Mouse (Mus musculus) lung, adult 2 months (tissue): Measurements from ENCODE around the gene Zic3. TPM values are rescaled to one million over a fixed set of nuclear protein-coding genes. Genes with fewer than 3 reads are reported as not detected.

Experiments
- DNase-seq: peaks from one replicate; pipeline ENCODE4 v3.0.0; 2022
- H3K4me1 ChIP-seq: fragments of 200-500 bp; 2 replicates; pipeline ENCODE4 v1.6.1; 2011; ENCODE audit warnings: low read length; ENCODE audit not compliant: control insufficient read depth, insufficient read depth
- H3K4me3 ChIP-seq: fragments of 200-500 bp; replicated peaks from 2 replicates; pipeline ENCODE3; 2011; ENCODE audit warnings: low read depth, mild to moderate bottlenecking, control low read depth, low read length; ENCODE audit errors: extremely low read depth
- CTCF ChIP-seq: fragments of 200-500 bp; IDR thresholded peaks from 2 replicates; pipeline ENCODE4 v1.5.1; 2011; ENCODE audit warnings: mild to moderate bottlenecking, low read length, control low read depth; ENCODE audit not compliant: insufficient read depth
- POLR2A ChIP-seq: fragments of 200-500 bp; IDR thresholded peaks from 2 replicates; pipeline ENCODE4 v1.6.1; 2011; ENCODE audit warnings: low read depth, mild to moderate bottlenecking, control low read depth, low read length, borderline replicate concordance; ENCODE audit errors: extremely low read depth
- WGBS: fragments of 180-500 bp; shearing (Covaris S2); methylation state at CpG from one replicate; pipeline ENCODE4 v1.1.7; 2018; 5-methylcytosine and 5-hydroxymethylcytosine counted together
- polyA plus RNA-seq: library from polyadenylated mRNA; depleted of rRNA; stranded (reverse); fragments of >200 nt; gene quantifications from 2 replicates; pipeline ENCODE4 v1.2.3, GENCODE M21; 2012; rRNA removed

The Zic3 gene
- polyA plus RNA-seq: not detected in 2 replicates

DNA sequence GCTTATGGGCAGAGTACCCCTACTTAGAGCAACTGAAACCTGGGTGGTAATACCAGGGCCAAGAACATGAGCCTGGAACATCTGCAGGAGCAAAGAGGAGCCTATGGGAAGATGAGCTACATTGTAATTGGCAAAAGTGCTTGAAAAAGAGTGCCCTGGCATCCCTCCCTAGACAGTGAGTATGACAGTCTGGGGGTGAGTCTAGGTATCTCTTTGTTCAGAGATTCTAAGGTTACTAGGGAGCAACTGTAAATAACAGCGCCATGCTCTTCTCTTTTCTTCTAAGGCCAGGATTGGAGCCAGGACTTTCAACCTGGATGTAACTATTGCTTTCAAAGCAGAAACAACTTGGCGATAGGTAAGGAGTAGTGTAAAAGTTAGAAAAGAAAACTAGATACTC, at the start of gene Zic3:
Gene Zic3 (plus strand): TSS at position 301 of the 400 bp plus-strand sequence.
- 82% methylated on average over 2 of the region's 2 CpGs for WGBS
- no peak within 1 kb of the TSS for H3K4me3 ChIP-seq
- no peaks in the 10 kb centered on the region for H3K4me1 ChIP-seq
- no peak for DNase-seq
- TF ChIP-seq POLR2A (no peak), CTCF (no peak)

- no peak overlapping the region for H3K4me3 ChIP-seq
- DNase-seq: no peak
- TF ChIP-seq CTCF (no peak), POLR2A (no peak)
- 80% methylated on average over 4 of the region's 4 CpGs for WGBS
- H3K4me1 ChIP-seq: no peaks in the 10 kb centered on the region
Measured at GRCm38 (mm10) chrX:57982351-57982750, 40.1 kb upstream of the Zic3 start.

DNA sequence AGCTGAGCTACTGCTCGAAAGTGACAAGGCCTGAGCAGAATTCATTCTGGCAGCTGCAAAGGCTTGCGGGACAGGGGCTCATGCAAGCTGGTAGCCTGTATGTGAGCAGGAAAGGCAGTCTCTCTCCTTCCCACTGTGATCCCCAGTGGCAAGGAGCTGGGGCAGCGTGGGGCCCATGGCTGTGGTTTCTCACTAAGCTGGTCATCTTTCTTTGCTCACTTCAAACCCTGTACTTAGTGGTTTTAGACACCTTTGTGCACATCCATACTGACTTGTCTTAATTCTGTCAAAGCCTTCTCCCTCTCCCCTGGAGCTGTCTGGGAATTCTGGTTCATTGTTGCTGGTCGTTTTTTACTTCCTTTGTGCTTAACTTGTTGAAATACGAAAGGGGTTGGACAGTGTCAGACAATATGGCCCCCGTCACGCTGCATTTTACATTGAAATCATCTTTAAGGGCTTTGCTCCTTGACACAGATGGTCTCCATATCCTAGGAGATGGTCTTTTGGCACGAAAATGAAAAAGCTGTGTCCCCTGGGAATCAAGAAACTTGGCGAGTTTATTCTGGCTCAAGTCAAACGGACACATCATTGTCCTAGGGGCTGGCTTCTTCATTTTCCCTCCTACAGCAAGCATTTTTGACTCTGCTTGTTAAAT, 34.9 kb upstream of the Zic3 start:
- TF ChIP-seq CTCF: no peak
- TF ChIP-seq POLR2A: no peak
- no peak for DNase-seq
- no peaks in the 10 kb centered on the region for H3K4me1 ChIP-seq
- WGBS: 64% methylated on average over 10 of the region's 10 CpGs
- no peak overlapping the region for H3K4me3 ChIP-seq

GRCm38 (mm10) chrX:58013391-58013790, 9.1 kb upstream of the Zic3 start:
- TF ChIP-seq CTCF (no peak), POLR2A (no peak)
- WGBS: 50% methylated on average over 5 of the region's 5 CpGs
- Histone ChIP-seq H3K4me3 (no peak overlapping the region), H3K4me1 (no peaks in the 10 kb centered on the region)
- DNase-seq: no peak

DNA sequence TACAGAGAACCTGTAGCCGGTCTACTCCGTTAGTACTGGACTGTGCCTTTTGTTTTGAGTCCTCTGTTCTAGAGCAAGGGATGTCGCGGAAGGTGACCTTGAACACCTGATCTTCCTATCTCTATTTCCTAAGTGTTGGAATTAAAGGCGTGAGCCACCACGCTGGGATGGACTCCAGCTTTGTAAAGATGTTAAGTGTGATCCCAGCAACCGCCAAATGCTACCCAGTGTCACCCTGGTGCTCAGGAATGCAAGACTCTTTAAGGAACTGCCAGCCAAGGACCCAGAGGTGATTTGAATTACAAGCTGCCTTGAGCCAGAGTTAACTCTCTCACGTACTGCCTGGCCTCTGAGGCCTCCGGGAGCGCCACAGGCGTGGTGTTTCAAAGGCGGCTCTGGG, 8.4 kb upstream of the Zic3 start:
- TF ChIP-seq CTCF: no peak
- TF ChIP-seq POLR2A: no peak
- no peak for DNase-seq
- Histone ChIP-seq H3K4me1 (no peaks in the 10 kb centered on the region), H3K4me3 (no peak overlapping the region)
- 26% methylated on average over 12 of the region's 12 CpGs for WGBS

DNA sequence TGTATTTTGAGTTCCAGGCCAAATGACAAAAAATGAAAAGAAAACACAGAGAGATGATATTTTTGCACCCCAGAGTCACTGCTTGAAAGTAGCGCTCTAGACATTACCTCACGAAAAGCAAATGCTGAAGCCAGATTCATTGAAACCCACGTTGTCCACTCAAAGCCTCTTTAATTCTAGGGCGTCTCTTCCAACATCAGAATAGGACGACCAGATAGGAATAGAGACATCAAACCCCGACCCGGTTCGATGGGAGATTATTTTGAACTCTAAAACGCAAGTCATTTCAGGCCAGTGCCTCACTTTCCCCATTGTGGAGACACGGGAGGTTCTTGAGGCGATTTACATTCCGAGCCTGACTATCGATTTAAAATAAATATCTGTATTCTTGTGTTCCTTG, 7.7 kb upstream of the Zic3 start:
- TF ChIP-seq CTCF (no peak), POLR2A (no peak)
- Histone ChIP-seq H3K4me3 (no peak overlapping the region), H3K4me1 (no peaks in the 10 kb centered on the region)
- WGBS: 33% methylated on average over 13 of the region's 13 CpGs
- DNase-seq: no peak

DNA sequence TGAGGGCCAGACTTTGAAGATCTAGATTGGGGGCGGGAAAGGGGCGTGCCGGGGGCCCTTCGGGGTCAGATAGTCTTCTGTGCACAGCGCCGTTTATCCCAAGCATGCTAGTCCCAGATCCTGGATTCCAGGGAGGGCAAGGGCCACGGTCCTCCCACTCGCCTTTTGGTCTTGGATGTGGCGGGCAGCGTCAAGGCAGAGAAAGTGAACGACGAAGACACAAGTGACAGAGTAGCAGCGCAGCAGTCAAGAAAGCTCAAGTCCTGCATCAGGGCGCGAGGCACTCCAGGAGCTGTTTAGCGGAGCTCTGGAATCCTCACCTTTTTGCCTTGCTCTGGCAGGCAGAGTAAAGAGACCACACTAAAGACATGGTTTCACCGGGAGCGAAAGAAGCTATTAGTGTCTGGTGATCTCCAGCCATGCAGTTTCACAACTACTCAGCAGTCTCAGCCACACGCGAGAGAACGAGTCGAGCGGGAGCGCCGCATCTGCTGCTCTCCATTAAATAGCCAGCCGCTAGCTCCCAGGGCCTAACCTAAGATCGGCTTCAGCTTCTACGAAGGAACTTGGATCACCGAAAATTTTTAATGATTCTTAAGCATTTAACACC, 7.1 kb upstream of the Zic3 start:
- TF ChIP-seq CTCF (no peak), POLR2A (no peak)
- WGBS: 28% methylated on average over 29 of the region's 29 CpGs

GRCm38 (mm10) chrX:58018720-58019119, 3.8 kb upstream of the Zic3 start:
- Histone ChIP-seq H3K4me3 (no peak overlapping the region), H3K4me1 (no peaks in the 10 kb centered on the region)
- WGBS: 27% methylated on average over 24 of the region's 24 CpGs
- no peak for DNase-seq
- no peak for TF ChIP-seq POLR2A
- no peak for TF ChIP-seq CTCF

More for the DNA sequence above, 7.1 kb upstream of the Zic3 start:
- Histone ChIP-seq H3K4me1 (no peaks in the 10 kb centered on the region), H3K4me3 (no peak overlapping the region)
- no peak for DNase-seq

DNA sequence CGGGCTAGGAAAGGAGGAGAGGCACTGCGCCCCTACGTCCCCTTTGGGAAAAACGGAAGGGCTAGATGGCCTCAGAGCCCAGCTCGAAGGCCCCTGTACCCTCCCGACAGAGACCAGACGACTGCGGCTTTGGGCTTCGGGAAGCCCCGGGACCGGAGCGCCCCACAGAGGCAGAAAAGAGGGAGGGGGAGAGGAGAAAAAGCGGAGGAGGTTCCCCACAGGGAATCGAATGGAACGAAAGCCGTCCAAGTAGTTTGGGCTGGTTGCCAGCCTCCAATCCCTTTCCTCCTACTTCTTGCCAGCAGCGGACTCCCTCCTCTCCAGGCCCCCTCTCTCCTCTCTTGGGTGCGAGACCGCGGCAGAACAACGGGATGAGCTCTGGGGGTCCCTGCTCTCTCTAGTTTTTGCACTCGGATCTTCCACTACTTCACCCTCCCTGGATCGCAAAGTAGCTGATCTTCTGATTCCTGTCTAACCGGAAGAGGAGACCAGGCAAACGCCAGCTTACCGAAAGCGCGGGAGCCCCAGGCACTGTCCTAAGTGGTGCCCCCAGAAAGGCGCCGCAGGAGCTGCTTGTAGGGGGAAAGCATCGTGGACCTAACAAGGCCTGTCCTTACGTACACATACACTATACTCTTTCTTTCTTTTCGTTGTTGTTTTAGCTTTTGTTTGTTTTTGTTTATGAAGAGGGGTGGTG, 3.1 kb upstream of the Zic3 start:
- TF ChIP-seq POLR2A (no peak), CTCF (no peak)
- 27% methylated on average over 33 of the region's 33 CpGs for WGBS
- no peak overlapping the region for H3K4me3 ChIP-seq
- no peaks in the 10 kb centered on the region for H3K4me1 ChIP-seq
- no peak for DNase-seq
